ENCODE assay signal across 8 mouse cellular contexts in genomic region chr2:181364487-181364859, GRCm38 (mm10). TPM values are rescaled to one million over a fixed set of nuclear protein-coding genes. Genes with fewer than 3 reads are reported as not detected.
DNase-seq lines count a peak whose midpoint lies in the region; ATAC-seq and TF ChIP-seq lines count a peak whose summit lies in the region.

No protein-coding gene starts in this region.

- peaks cover 16% of the 10 kb centered on the region for H3K4me1 ChIP-seq in lung, embryonic 14.5 days (ENCODE audit: insufficient read depth)
- peaks cover 26% of the 10 kb centered on the region for H3K4me1 ChIP-seq in embryonic facial prominence, embryonic 12.5 days
- H3K4me1 ChIP-seq in intestine, embryonic 15.5 days (replicated peaks) = peaks cover 14% of the 10 kb centered on the region
- peaks cover 30% of the 10 kb centered on the region for H3K4me1 ChIP-seq in neural tube, embryonic 14.5 days (ENCODE audit: control insufficient read depth, insufficient read depth, low read length)

- no peaks in the 10 kb centered on the region for H3K9me3 ChIP-seq in lung, embryonic 14.5 days (ENCODE audit: low read depth, low read length)
- H3K9me3 ChIP-seq in embryonic facial prominence, embryonic 12.5 days = no peaks in the 10 kb centered on the region
- no peaks in the 10 kb centered on the region for H3K9me3 ChIP-seq in intestine, embryonic 15.5 days
- no peaks in the 10 kb centered on the region for H3K9me3 ChIP-seq in neural tube, embryonic 14.5 days (ENCODE audit: control insufficient read depth, low read length)

- TF ChIP-seq CTCF in lung, embryonic 14.5 days (IDR thresholded peaks at IDR 0.05; ENCODE audit: low read depth) = no peak

- H3K4me2 ChIP-seq in lung, embryonic 14.5 days = peak overlapping the region; percentile 96
- peak overlapping the region; percentile 98 for H3K4me2 ChIP-seq in embryonic facial prominence, embryonic 12.5 days (replicated peaks)
- H3K4me2 ChIP-seq in intestine, embryonic 15.5 days (replicated peaks) = peak overlapping the region; percentile 75
- peak overlapping the region; percentile 99 for H3K4me2 ChIP-seq in neural tube, embryonic 14.5 days (ENCODE audit: low read depth, low read length)

- H3K36me3 ChIP-seq in lung, embryonic 14.5 days (ENCODE audit: insufficient read depth) = peaks cover 43% of the 10 kb centered on the region
- peaks cover 45% of the 10 kb centered on the region for H3K36me3 ChIP-seq in embryonic facial prominence, embryonic 12.5 days
- peaks cover 24% of the 10 kb centered on the region for H3K36me3 ChIP-seq in intestine, embryonic 15.5 days
- H3K36me3 ChIP-seq in neural tube, embryonic 14.5 days (ENCODE audit: control insufficient read depth, insufficient read depth, low read length) = peaks cover 40% of the 10 kb centered on the region

- H3K9ac ChIP-seq in lung, embryonic 14.5 days = peak overlapping the region; percentile 91
- peak overlapping the region; percentile 86 for H3K9ac ChIP-seq in embryonic facial prominence, embryonic 12.5 days
- H3K9ac ChIP-seq in intestine, embryonic 15.5 days = peak overlapping the region; percentile 93
- peak overlapping the region; percentile 84 for H3K9ac ChIP-seq in neural tube, embryonic 14.5 days (replicated peaks; ENCODE audit: low read depth, low read length)

- peak overlapping the region; percentile 94 for H3K27ac ChIP-seq in lung, embryonic 14.5 days (ENCODE audit: low read depth)
- H3K27ac ChIP-seq in embryonic facial prominence, embryonic 12.5 days = peak overlapping the region; percentile 87; the same call in 1 of the 2 replicates
- peak overlapping the region; percentile 90; the same call in 1 of the 2 replicates for H3K27ac ChIP-seq in intestine, embryonic 15.5 days
- H3K27ac ChIP-seq in neural tube, embryonic 14.5 days (ENCODE audit: low read depth, low read length) = peak overlapping the region; percentile 88

- DNase-seq in lung, embryonic 14.5 days = no peak
- DNase-seq in lung, postnatal 4 days = no peak
- no peak for DNase-seq in urinary bladder, postnatal 25 days (ENCODE audit: low spot score)
- no peak for DNase-seq in gastrocnemius, postnatal 4 days (ENCODE audit: low spot score in 2 of 2)
- DNase-seq in right cerebral cortex, postnatal 36 days (ENCODE audit: low spot score in 2 of 2) = no peak

- WGBS in lung, embryonic 14.5 days = 8% methylated on average over 14 of the region's 14 CpGs
- WGBS in embryonic facial prominence, embryonic 12.5 days = 9% methylated on average over 14 of the region's 14 CpGs
- WGBS in intestine, embryonic 15.5 days = 7% methylated on average over 14 of the region's 14 CpGs
- WGBS in neural tube, embryonic 14.5 days = 13% methylated on average over 14 of the region's 14 CpGs

- no peaks in the 10 kb centered on the region for H3K27me3 ChIP-seq in lung, embryonic 14.5 days (ENCODE audit: insufficient read depth, low read length)
- no peaks in the 10 kb centered on the region for H3K27me3 ChIP-seq in embryonic facial prominence, embryonic 12.5 days
- H3K27me3 ChIP-seq in intestine, embryonic 15.5 days (replicated peaks) = no peaks in the 10 kb centered on the region
- H3K27me3 ChIP-seq in neural tube, embryonic 14.5 days (ENCODE audit: control insufficient read depth, insufficient read depth, low read length) = no peaks in the 10 kb centered on the region

- peak overlapping the region; percentile 91 for H3K4me3 ChIP-seq in lung, embryonic 14.5 days (ENCODE audit: low read depth, low read length)
- H3K4me3 ChIP-seq in embryonic facial prominence, embryonic 12.5 days = peak overlapping the region; percentile 92
- H3K4me3 ChIP-seq in intestine, embryonic 15.5 days (replicated peaks) = peak overlapping the region; percentile 86
- peak overlapping the region; percentile 94 for H3K4me3 ChIP-seq in neural tube, embryonic 14.5 days (ENCODE audit: low read depth, low read length)

- ATAC-seq in lung, embryonic 14.5 days (ENCODE audit: insufficient read depth) = peak; percentile 10; the same call in 1 of the 2 replicates
- no peak for ATAC-seq in embryonic facial prominence, embryonic 12.5 days (ENCODE audit: insufficient number of reproducible peaks, insufficient read depth, low FRiP score, low TSS enrichment)
- ATAC-seq in intestine, embryonic 15.5 days = 0 out of 2 replicates have a peak, but pooled peaks have one; percentile 5
- ATAC-seq in neural tube, embryonic 14.5 days (ENCODE audit: low read depth) = 0 out of 2 replicates have a peak, but pooled peaks have one; percentile 2

RNA-seq across cellular contexts. Expression of gene Zgpat, which starts 0.3 kb away (rescaled TPM):
- 35.7 and 41.1 TPM in 2 replicates for polyA plus RNA-seq in lung, embryonic 14.5 days (2014; fragmentation: Nextera tagmentation; extraction: Ambion mirVana)
- polyA plus RNA-seq in embryonic facial prominence, embryonic 12.5 days (2016; fragmentation: Nextera tagmentation; extraction: Ambion mirVana) = 61.6 and 69.7 TPM in 2 replicates
- 35.7 and 36.7 TPM in 2 replicates for polyA plus RNA-seq in intestine, embryonic 15.5 days (2015; fragmentation: Nextera tagmentation; extraction: Ambion mirVana)
- polyA plus RNA-seq in neural tube, embryonic 14.5 days (2014; fragmentation: Nextera tagmentation; extraction: Ambion mirVana) = 59.3 and 67.7 TPM in 2 replicates
- total RNA-seq in gastrocnemius, postnatal 4 days (2021) = 10 to 100 TPM; 23.3 to 26.2 TPM

RNA-seq across cellular contexts. Expression of gene Arfrp1, which starts 0.7 kb away (rescaled TPM):
- polyA plus RNA-seq in lung, embryonic 14.5 days (2014; fragmentation: Nextera tagmentation; extraction: Ambion mirVana) = 54.1 and 54.2 TPM in 2 replicates
- 73.3 and 77.5 TPM in 2 replicates for polyA plus RNA-seq in embryonic facial prominence, embryonic 12.5 days (2016; fragmentation: Nextera tagmentation; extraction: Ambion mirVana)
- polyA plus RNA-seq in intestine, embryonic 15.5 days (2015; fragmentation: Nextera tagmentation; extraction: Ambion mirVana) = 55.4 and 58.3 TPM in 2 replicates
- polyA plus RNA-seq in neural tube, embryonic 14.5 days (2014; fragmentation: Nextera tagmentation; extraction: Ambion mirVana) = 57.8 and 66.0 TPM in 2 replicates
- 10 to 100 TPM; 31.6 to 32.4 TPM for total RNA-seq in gastrocnemius, postnatal 4 days (2021)

RNA-seq across cellular contexts. Expression of gene Lime1, which starts 15.4 kb away (rescaled TPM):
- 19.6 and 26.6 TPM in 2 replicates for polyA plus RNA-seq in lung, embryonic 14.5 days (2014; fragmentation: Nextera tagmentation; extraction: Ambion mirVana)
- 29.2 and 36.5 TPM in 2 replicates for polyA plus RNA-seq in embryonic facial prominence, embryonic 12.5 days (2016; fragmentation: Nextera tagmentation; extraction: Ambion mirVana)
- 17.1 and 19.4 TPM in 2 replicates for polyA plus RNA-seq in intestine, embryonic 15.5 days (2015; fragmentation: Nextera tagmentation; extraction: Ambion mirVana)
- polyA plus RNA-seq in neural tube, embryonic 14.5 days (2014; fragmentation: Nextera tagmentation; extraction: Ambion mirVana) = 44.7 and 46.2 TPM in 2 replicates
- 10 to 100 TPM; 10.9 to 17.8 TPM for total RNA-seq in gastrocnemius, postnatal 4 days (2021)

RNA-seq across cellular contexts. Expression of gene Rtel1, which starts 44.9 kb away (rescaled TPM):
- polyA plus RNA-seq in lung, embryonic 14.5 days (2014; fragmentation: Nextera tagmentation; extraction: Ambion mirVana) = 67.0 and 70.3 TPM in 2 replicates
- 54.0 and 62.4 TPM in 2 replicates for polyA plus RNA-seq in embryonic facial prominence, embryonic 12.5 days (2016; fragmentation: Nextera tagmentation; extraction: Ambion mirVana)
- polyA plus RNA-seq in intestine, embryonic 15.5 days (2015; fragmentation: Nextera tagmentation; extraction: Ambion mirVana) = 30.3 and 32.8 TPM in 2 replicates
- 37.4 and 43.9 TPM in 2 replicates for polyA plus RNA-seq in neural tube, embryonic 14.5 days (2014; fragmentation: Nextera tagmentation; extraction: Ambion mirVana)
- 10 to 100 TPM; 37.0 to 40.9 TPM for total RNA-seq in gastrocnemius, postnatal 4 days (2021)

RNA-seq across cellular contexts. Expression of gene Stmn3, which starts 50.2 kb away (rescaled TPM):
- 1.6 and 2.5 TPM in 2 replicates for polyA plus RNA-seq in lung, embryonic 14.5 days (2014; fragmentation: Nextera tagmentation; extraction: Ambion mirVana)
- polyA plus RNA-seq in embryonic facial prominence, embryonic 12.5 days (2016; fragmentation: Nextera tagmentation; extraction: Ambion mirVana) = 57.3 and 91.3 TPM in 2 replicates
- 44.0 and 44.1 TPM in 2 replicates for polyA plus RNA-seq in intestine, embryonic 15.5 days (2015; fragmentation: Nextera tagmentation; extraction: Ambion mirVana)
- polyA plus RNA-seq in neural tube, embryonic 14.5 days (2014; fragmentation: Nextera tagmentation; extraction: Ambion mirVana) = 1,346 and 1,661 TPM in 2 replicates
- under 1 TPM; 0.32 to 0.47 TPM for total RNA-seq in gastrocnemius, postnatal 4 days (2021)
